Mouse (Mus musculus): ENCODE measurements around the gene Smbd1.

Smbd1 gene

GRCm38 (mm10) chr16:32813362-32813761 lies 3.1 kb upstream of the Smbd1 start:
- DNase-seq (ENCODE audit: low read depth, low spot score): no peak

- DNase-seq (ENCODE audit: low read depth, low spot score): peak; percentile 90
Observed at GRCm38 (mm10) chr16:32812888-32813361, 2.6 kb upstream of the Smbd1 start.

GRCm38 (mm10) chr16:32807408-32808185 lies 2.7 kb downstream of the Smbd1 start:
- no peak for DNase-seq (ENCODE audit: low read depth, low spot score)

- no peak for DNase-seq (ENCODE audit: low read depth, low spot score)
Observed at GRCm38 (mm10) chr16:32805151-32805550, 5.1 kb downstream of the Smbd1 start.

- no peak for DNase-seq (ENCODE audit: low read depth, low spot score)
Observed at GRCm38 (mm10) chr16:32803901-32804300, 6.4 kb downstream of the Smbd1 start.

- peak; percentile 75 for DNase-seq (ENCODE audit: low read depth, low spot score)
Observed at GRCm38 (mm10) chr16:32803252-32803853, 6.9 kb downstream of the Smbd1 start.

GRCm38 (mm10) chr16:32797426-32797689 lies 12.9 kb downstream of the Smbd1 start, which contains the start of gene Muc20:
Gene Muc20, minus strand, starts transcription at chr16:32797435.
- DNase-seq (ENCODE audit: low read depth, low spot score): no peak

GRCm38 (mm10) chr16:32796676-32797425 lies 13.4 kb downstream of the Smbd1 start:
- no peak for DNase-seq (ENCODE audit: low read depth, low spot score)

- DNase-seq (ENCODE audit: low read depth, low spot score): no peak
Observed at GRCm38 (mm10) chr16:32795177-32795576, 15.1 kb downstream of the Smbd1 start.

GRCm38 (mm10) chr16:32790056-32790455 lies 20.2 kb downstream of the Smbd1 start:
- DNase-seq (ENCODE audit: low read depth, low spot score): no peak

GRCm38 (mm10) chr16:32784840-32785239 lies 25.4 kb downstream of the Smbd1 start:
- no peak for DNase-seq (ENCODE audit: low read depth, low spot score)

- no peak for DNase-seq (ENCODE audit: low read depth, low spot score)
Observed at GRCm38 (mm10) chr16:32783324-32784062, 26.8 kb downstream of the Smbd1 start.

- DNase-seq (ENCODE audit: low read depth, low spot score): no peak
Observed at GRCm38 (mm10) chr16:32778956-32779355, 31.3 kb downstream of the Smbd1 start.

- DNase-seq (ENCODE audit: low read depth, low spot score): no peak
Observed at GRCm38 (mm10) chr16:32776676-32777075, 33.6 kb downstream of the Smbd1 start.

- no peak for DNase-seq (ENCODE audit: low read depth, low spot score)
Observed at GRCm38 (mm10) chr16:32766904-32767303, 43.4 kb downstream of the Smbd1 start.

GRCm38 (mm10) chr16:32764961-32765360 lies 45.3 kb downstream of the Smbd1 start:
- no peak for DNase-seq (ENCODE audit: low read depth, low spot score)

GRCm38 (mm10) chr16:32764550-32764949 lies 45.7 kb downstream of the Smbd1 start:
- DNase-seq (ENCODE audit: low read depth, low spot score): no peak

All from skeletal muscle tissue, adult 2 months (tissue).